Mouse (Mus musculus) layer of hippocampus, adult 18-20 months (tissue): Measurements from ENCODE around the gene Man1a. TPM values are rescaled to one million over a fixed set of nuclear protein-coding genes. Genes with fewer than 3 reads are reported as not detected.

Experiments used
- DNase-seq, 2 experiments: peaks; one replicate each; pipeline ENCODE4 v3.0.0; 2022; ENCODE audit warnings: low spot score in 2 of 2
- total RNA-seq, 2 experiments: library from RNA; stranded (reverse); gene quantifications; 2 replicates each; pipeline ENCODE4 v1.2.3; 2021

The Man1a gene
- total RNA-seq, 2 experiments from 2014 or later, result 54.5 to 65.3 TPM

GRCm38 (mm10) chr10:54062835-54063234 lies 13.6 kb downstream of the Man1a start:
- DNase-seq, result peak in 1 of 2 experiments; percentile 25

DNA sequence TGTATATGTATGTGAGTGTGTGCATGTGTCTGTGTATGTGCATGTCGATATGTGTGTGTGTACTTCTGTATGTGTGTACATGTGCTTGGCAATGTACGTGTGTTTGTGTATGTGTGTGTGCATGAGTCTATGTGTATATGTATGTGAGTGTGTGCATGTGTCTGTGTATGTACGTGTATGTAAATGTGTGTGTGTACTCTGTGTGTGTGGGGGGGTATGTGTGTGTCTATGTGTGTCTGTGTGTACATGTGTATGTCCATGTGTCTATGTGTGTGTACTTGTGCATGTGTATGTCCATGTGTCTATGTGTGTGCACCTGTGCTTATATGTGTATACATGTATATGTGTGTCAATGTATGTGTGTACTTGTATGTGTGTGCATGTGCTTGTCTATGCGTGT lies 15.2 kb downstream of the Man1a start:
- no peak for DNase-seq

- DNase-seq, result no peak
Observed at GRCm38 (mm10) chr10:54060587-54060986, 15.8 kb downstream of the Man1a start.

- DNase-seq, result no peak
Observed at GRCm38 (mm10) chr10:54059679-54060249, 16.6 kb downstream of the Man1a start.

- no peak for DNase-seq
Observed at GRCm38 (mm10) chr10:54059092-54059496, 17.3 kb downstream of the Man1a start.

DNA sequence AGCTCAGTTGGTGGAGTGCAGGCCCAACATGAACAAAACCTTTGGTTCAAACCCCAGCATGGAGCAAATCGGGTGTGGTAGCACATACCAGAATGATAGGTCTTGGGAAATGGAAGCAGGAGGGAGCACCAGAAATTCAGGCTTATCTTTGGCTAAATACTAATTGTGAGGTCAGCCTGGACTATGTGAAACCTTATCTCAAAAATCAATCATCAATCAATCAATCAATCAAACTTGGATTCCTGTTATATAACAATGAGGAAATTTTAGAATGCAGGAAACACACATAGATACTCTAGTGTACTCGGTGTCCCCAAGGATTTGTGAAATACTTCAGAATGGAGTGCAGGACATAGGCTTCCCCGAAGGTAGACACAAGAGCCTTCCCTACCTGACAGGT lies 17.8 kb downstream of the Man1a start:
- DNase-seq, result no peak

GRCm38 (mm10) chr10:54054188-54054587 lies 22.2 kb downstream of the Man1a start:
- DNase-seq, result no peak

GRCm38 (mm10) chr10:54047885-54048284 lies 28.5 kb downstream of the Man1a start:
- no peak for DNase-seq

DNA sequence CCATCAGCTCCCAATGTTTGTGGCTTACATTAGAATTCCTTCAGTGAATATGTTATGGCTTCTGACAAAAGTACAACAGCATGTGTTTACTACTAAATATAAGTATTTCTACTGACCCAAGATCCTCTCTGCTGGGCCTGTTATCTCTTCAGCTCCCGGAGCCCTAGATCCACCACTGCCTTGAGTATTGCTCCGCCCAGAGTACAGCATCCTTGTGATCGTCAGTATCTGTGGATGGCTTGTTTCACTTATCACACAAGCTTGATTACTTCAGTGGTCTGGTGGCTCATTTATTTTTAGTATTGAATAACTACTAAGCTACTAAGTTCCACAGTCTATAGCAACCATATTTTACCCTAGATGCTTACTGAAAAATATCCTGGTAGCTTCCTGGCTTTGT lies 33.1 kb downstream of the Man1a start:
- no peak for DNase-seq

- DNase-seq, result no peak
Observed at GRCm38 (mm10) chr10:54042212-54042840, 34.1 kb downstream of the Man1a start.

DNA sequence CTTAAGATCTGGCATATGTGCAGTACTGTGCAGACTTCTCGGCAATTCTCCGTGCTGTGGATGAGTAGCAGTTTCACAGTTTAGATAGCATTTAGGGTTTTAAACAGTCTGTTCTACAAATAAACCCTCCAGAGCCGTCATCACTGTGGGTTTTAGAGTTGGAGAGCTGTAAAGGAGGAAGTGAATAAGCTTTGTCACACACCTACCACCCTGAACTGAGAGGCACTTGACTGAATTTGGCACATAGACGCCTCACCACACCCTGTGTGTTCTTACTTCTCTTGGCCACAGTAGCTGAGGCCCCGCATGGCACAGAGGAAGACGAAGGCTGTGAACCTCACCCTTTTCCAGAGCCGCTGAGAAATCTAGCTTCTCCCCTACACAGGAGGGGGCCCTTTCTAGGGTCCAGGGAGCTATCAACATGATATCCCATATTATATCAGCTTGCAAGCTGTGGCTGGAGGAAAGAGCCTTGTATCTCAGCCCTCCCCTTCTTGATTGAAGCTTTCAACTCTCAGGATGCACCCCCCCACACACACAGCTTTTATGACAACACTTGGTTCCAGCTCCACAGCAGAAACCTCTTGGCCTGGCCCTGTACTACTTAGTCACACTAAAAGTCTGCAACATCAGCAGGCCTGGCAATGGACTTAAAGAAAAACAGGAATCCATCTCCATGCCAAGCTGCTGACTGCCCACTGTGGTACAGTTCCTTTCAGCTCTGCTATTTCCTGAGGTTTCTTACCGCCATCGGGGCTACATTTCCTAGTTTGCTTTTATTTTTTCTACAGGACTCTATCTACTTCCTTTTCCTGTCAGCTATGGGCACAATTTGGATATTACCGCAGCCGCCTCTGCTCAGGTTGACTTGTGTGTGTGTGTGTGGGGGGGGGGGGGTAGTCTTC lies 35.9 kb downstream of the Man1a start:
- DNase-seq, result peak; percentile 19 to 35

GRCm38 (mm10) chr10:54039754-54040153 lies 36.7 kb downstream of the Man1a start:
- DNase-seq, result no peak

- no peak for DNase-seq
Observed at GRCm38 (mm10) chr10:54038734-54039133, 37.7 kb downstream of the Man1a start.

DNA sequence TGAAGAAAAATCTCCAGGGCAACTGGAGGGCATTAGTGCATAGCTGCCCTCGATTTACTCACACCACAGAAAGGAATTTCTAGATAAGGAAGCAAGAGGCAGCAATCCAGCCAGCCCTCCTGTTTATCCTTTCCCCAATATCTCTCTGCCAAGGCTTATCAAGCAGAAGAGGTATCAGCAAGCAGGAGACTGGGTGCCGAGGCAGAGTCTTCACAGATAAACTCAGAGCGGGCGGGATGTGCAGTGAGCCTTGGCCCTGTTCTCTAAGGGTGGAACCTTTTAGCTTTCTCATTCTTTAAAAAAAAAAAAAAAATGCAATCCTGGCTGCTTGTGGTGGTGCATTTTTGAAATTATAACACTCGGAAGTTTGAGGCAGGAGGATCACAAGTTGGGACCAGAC lies 38.2 kb downstream of the Man1a start:
- DNase-seq, result no peak

- DNase-seq, result no peak
Observed at GRCm38 (mm10) chr10:54037348-54038010, 38.9 kb downstream of the Man1a start.

DNA sequence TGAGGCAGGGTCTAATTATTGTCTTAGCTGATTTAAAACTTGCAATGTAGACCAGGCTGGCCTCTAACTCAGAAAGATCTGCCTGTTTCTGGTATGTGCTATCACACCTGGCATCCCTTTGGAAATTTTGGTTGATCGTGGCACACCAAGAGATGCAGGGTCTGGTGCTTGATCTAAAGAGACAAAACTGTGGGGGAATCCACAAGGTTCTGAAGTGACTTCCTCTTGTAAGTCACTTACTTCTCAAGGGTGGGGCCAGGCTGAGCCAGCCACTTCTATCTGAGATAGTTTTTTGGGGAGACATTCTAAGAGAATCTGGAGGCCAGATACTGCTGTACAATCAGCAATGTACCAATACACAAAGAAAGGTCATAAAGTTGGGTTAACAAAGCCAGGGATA lies 40.8 kb downstream of the Man1a start:
- DNase-seq, result no peak

- DNase-seq, result no peak
Observed at GRCm38 (mm10) chr10:54034779-54035178, 41.6 kb downstream of the Man1a start.

DNA sequence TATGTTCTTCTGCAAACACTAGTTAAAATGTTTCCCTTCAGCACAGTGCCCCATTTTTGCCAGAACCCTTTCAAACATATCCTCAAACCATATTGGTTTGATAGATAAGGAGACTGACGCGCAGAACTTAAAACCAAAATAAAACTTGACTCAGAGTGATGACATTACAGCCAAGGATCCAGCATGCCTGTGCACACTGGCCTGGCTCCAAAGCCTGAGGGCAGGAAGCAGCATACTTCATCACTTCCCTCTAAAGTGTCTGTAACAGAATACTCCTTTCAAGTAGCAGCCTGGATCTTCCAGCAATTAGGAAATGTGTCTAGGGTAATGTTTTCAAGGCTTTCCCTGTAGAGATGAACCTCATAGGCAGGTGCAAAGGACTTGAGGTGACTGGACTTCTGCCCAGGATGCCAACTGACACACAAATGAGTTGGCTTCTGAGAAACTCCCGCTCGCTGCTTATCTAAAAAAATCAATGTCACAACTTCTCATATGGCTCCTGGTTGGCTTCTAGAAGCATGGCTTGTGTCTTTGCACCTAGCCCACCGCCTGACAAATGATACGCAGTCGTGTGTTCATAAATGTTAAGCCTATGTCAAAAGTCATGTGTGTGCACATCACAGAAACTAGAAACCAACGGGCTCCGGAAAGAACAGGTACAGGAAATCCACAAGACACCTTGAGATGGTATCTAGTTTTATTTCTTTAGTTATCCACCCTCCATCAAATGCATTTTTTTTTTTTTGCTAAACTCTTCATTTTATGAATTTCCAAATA lies 43.9 kb downstream of the Man1a start:
- DNase-seq, result no peak

- DNase-seq, result no peak
Observed at GRCm38 (mm10) chr10:54028866-54029265, 47.5 kb downstream of the Man1a start.

DNA sequence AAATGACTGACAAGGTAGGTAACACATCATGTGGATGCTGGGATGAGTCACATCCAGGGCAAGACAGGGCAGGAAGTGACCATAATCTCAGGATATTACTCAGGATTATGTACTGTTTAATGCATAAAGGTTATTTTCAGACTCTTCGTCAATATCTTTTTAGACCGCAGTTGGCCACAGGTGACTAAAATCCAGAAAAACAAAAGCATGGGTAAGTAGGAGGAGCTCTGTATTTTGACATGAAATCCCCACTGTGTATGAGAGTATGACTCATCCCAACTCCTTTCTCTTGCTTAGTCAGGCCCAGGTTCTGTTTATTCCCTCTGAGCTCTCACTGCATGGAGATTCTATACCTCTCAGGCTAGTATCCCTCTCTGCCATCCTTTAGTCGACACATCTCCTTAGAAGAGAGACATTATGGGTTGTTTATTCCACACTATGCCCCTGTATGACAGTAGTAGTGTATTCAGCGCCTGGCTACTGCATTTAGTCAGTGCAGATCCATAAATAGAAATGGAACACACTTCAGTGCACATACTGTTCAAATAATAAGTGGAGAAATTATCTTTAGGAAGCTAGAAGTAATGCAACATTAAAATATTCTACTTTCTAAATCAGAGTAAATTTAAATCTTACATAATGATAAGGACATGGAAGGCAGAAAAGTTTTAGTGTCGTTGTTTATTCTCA lies 49.5 kb downstream of the Man1a start:
- no peak for DNase-seq
